Mouse (Mus musculus) R1 (cell line): Measurements from ENCODE around the gene Evi5.

Experiments used
- DNase-seq: peaks from one replicate; pipeline ENCODE4 v3.0.0-alpha.2; 2018; ENCODE audit warnings: low read depth, low spot score

Evi5 gene

DNA sequence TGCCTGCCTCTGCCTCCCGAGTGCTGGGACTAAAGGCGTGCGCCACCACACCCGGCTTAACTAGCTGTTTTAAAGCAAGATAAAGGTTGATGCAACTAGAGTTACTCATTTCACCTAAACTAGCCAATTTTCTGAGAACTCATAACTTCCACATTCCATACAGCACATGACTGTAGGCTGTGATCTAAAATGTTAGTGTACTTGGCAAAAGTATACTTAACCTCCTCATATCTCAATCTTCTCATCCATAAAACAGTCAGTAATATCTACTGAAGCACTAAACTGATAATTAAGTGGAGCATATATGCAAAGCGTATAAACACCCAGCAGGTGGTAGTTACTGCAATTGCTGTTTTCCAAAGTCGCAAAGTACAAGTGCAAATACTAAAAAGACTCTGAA, 1.6 kb downstream of the Evi5 start:
- DNase-seq: no peak

DNA sequence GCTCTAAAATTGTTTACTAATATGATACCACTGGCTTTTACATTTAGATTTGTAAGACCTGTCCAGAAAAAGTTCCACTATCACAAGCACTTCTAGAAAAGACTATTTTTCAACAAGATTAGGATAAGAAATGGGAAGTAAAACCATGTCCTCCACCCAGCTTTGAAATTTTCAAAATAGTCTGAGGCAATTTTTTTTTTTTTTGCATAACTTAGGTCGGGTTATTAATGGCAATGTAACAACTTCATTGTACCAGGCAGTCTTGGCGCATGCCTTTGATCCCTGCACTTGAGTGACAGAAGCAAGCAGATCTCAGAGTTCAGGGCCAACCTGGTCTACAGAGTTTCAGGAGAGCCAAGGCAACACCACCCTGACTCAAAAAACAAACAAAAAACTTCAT, 5.2 kb downstream of the Evi5 start:
- DNase-seq: no peak

DNA sequence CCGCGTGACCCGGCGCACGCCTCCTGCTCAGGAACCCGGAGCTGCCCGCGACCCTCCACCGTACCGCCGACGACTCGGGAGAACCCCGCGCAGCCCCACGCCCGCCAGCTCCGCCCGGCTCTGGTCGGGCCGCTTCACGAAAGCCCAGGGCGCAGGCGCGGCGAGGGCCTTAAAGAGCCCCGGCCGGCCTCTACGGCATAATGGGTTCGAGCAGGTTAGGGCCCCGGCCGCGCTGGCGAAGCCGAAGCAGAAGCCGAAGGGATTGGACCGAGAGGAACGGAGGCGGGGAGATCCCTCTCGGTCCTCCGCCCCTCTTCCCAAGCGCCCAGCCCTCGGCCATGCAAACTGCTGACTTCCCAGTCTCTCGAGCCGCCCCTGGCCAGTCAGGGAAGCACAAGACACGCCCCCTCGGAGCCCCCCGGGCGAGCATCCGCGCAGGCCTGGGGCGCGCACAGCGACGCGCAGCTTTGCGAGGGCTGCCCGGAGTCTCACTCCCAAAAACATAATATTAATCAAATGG, 5.9 kb downstream of the Evi5 start:
- peak; percentile 98 for DNase-seq

DNA sequence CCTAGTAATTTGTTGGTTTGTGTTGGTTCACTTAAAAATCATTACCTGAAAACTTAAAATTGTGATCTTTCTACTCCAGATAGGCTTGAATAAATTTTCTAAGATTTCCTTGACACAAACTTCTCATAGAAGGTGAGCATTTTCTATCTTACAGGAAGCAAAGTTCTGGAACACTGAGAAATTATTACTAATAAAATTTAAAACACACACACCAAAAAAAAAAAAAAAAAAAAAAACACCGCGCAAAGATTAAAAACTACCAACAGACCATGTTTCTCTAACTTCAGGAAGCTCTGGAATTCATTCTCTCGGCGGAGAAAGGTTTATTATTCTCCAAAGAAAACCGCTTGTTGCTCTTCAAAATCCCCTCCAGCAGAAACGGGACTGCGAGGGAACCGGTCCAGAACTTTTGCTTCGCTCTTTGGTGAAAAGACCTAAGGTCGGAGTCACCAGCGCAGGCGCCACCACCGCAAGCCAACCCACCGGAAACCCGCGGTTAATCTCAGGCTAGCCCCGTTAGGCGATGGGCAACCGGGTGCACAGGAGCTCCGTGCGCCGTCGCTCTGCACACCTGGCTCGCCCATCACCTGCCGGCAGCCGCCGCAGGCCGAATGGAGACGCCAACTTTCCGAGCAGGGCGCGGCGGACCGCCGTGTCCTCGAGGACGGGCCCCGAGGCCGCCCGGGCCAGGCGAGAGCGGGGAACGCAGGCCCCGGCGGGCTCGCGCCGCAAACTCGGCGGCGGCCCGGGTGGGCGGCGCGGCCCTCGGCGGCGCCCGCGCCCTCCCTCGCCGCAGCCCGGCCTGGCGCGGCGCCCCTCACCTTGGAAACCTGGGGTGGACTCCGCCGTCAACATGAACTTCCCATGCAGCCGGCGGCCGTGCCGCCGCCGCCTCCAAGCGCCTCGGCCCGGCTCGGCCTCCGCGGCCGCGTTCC, 6.7 kb downstream of the Evi5 start:
- DNase-seq: peak; percentile 66

DNA sequence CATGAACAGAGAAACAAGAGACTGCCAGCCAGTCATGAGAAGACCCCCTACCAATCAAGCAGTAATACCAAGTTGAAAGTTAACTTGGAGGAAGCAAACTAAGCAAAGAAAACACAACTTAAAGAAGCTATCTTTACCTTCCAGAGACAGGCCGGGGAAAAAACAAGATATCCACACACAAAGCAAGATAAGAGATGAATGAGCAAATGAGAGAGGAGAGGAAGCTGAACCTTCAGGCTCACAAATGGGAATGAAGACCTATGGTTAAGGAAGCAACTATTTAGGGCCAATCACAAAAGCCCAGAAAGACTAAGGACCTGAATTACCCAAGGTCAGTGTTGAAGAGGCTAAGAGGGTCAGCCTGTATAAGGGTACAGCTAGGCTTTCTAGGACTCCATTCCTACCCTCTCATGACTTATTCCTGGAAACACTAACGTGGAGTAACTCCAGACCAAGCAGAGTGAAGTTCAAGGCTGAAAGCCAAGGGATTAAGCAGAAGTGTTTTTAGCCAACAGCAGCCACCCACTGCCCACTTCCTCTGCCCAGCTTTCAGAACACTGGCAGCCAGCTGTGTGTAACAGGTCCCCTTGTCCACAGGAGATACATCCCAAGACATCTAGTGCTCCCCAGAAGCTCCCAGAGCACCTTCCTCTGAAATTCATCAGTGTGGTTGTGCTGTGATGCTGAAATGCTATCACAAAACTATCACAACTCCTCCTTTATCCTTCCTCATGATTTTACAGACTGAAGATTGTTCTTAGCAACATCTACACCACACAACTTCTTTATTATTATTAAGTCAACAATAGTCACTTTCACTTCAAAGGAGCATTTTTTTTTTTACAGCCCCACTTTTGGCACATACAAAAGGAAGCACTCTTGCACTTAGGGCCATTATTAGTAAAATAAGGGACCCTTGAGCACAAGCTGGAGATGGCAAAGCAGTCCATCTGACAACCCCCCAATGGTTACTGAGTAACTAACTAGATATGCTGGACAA, 8.5 kb downstream of the Evi5 start:
- DNase-seq: no peak

DNA sequence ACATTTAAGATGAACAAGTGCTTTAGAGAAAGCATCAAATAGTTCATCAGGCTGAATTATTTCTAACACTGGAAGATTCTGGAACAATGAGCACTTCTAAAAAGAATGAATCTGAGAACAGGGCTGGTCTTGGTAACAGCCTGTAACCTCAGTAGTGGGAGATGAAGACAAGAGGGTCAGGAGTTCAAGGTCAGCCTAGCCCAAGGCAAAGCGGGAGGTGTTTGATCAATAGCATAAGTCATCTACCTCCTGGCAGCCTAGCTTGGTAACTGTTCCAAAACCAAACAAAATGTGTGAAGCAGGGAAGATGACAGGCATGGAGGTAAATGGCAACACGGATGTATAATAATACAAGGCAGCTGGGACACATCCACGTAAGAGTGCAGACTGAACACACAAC, 10.9 kb downstream of the Evi5 start:
- peak; percentile 81 for DNase-seq

DNA sequence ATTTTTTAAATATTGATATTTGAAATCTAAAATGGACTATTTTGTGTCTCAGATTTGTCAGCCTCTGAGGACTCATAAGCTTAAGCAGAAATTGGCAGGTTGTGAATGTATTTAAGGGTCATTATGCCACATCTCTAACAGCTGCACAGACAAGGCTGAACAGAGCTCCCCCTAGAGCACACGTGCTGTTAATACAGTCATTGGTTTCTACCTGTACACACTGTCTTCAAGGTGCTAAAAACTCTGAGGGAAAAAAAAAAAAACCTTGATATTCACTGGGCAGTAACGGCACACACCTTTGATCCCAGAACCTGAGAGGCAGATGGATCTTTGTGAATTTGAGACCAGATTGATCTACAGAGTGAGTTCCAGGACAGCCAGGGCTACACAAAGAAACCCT, 15.9 kb downstream of the Evi5 start:
- DNase-seq: peak; percentile 68

DNA sequence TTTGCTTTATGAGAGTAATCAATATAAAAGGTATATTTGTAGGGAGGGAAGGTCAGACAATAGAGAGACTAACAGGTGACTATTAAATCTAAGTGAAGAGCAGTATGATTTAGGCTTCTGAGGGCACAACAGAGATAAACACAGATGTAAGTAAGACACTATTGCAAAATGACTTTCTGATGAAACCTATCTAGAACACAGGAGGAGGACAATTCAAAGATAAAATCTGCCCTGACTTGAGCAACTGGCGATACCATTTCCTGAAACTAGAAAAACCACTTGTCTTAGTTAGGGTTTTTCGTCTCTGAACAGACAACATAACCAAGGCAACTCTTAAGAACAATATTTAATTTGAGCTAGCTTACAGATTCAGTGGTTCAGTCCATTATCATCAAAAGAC, 19.4 kb downstream of the Evi5 start:
- DNase-seq: no peak

DNA sequence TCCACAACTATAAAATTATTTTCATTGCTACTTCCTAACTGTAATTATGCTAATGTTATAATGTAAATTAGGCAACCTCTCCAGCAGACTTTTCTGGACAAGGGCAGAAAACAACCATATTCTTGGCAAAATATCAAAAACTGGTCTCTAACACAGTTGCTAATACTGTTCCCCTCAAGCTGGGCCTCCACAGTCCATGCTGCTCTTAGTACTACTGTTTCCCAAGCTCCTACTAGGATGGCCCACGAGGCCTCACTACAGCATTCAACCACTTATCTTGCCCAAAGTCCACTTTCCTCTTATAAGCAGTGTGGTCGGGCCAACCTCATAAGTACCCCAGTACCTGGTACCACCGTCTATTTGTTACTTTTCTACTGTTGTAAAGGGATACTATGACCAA, 20.4 kb downstream of the Evi5 start:
- DNase-seq: no peak

DNA sequence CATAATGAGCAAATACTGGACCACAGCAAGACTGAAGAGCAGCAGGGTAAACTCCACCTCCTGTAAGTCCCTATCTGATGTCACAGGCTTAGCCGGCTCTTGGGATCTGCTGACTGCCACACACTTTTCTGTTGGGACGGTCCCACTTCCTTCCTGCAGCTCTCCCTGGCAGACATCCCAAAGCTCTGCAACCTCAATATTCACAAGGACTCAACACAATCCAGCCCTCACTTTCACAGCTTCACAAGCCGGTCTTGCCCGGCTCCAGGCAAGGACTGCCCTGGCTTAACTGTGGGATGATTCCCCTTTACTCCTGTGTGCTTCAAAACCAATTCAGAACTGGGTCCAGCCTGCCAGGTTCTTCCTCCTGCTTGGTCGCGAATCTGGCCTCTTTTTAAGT, 21.1 kb downstream of the Evi5 start:
- DNase-seq: peak; percentile 40

DNA sequence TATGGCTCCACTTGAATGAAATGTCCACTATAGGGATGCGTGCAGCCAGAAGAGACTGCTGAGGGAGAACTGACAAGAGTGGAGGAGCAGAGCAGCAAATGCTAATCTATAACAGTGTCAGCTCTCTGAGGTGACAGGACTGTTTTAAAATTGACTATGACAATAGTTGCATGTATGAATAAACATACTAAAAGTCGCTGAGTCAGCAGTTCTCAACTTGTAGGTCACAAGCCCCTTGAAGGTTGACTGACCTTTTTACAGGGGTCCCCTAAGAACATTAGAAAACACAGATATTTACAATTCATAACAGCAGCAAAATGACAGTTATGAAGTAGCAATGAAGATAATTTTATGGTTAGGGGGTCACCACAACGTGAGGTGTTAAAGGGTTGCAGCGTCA, 25.9 kb downstream of the Evi5 start:
- no peak for DNase-seq

DNA sequence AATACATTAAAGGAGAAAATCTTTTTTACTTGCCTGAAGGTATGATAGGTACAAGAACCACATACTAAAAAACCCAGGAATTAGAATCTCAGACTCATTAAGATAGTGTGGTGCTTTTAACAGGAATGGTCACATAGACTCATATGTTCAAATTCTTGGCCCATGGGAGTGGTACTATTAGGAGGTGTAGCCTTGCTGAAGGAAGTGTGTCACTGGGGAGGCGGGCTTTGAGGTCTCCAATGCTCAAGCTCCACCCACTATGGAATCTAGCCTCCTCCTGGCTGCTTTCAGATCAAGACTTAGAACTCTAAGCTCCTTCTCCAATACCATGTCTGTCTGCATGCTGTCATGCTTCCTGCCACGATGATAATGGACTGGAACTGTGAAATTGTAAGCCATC, 27.1 kb downstream of the Evi5 start:
- DNase-seq: peak; percentile 65

DNA sequence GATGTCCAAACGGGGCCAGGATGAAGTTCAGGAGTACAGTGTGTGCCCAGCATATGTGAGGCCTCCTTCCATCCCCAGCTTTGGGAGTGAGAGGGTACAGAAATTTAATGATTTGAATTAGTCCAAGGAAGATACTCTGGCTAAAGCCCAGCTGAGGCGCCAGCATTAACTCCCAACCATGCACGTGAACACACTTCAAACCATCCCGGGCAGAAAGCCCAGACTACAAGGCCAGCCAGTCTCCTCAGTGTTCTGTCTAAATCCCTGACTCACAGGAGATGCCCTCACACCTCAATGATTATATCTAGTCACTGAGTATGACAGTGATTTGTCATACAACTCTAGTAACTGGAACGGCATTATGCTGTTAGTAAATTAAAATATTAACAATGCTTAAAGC, 27.6 kb downstream of the Evi5 start:
- DNase-seq: no peak

DNA sequence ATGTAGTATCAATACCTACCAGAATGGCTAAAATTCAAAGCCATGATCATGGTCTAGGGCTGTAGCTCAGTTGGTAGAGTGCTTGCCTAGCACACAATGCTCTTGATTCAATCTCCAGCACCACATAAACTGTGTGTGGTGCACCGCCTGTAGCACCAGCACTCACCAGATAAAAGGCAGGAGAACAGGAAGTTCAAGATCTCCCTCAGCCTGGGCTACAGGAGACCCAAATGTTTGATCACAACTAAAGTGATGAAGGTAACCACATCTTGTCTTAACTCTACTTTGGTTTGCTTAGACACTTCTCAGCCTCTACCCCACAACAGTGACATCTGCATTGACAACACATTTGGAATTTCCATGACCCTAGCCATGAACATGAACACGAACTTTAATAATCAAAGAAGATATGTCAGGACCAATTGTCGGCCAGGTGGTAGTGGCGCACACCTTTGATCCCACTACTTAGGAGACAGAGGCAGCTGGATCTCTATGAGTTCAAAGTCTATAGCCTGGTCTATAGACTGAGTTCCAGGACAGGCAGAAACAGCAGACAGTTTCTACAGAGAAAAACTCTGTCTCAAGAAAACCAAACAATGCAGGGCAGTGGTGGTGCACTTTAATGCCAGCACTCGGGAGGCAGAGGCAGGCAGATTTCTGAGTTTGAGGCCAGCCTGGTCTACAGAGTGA, 34.2 kb downstream of the Evi5 start:
- DNase-seq: no peak

DNA sequence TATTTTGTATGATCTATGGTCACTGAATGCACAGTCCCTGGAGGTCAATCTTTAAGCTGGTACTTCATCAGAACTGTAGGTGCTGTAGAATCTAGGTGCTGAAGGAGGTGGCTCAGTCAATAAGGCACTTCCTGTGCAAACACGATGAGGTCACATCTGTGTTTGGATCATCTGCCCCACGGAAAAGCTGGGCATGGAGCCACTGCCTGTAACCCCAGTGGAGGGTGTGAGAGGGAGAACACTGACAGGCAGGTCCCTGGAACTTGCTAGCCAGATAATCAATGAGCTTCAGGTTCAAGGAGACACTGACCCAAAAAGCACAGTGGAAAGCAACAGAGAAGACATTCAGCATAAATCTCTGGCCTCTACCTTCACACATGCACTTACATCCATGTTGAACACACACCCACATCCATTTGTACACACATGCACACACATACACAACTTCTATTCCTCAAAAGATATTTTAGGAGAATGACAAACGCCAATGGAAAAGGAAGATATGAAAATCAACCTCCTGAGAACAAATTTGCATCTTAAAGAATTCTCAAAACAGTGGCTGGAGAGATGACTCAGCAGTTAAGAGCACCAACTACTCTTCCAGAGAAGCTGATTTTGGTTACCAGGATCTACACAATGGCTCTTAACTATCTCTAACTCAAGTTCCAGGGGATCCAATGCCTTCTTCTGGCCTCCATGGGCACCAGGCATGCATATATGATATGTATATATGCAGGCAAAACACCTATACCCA, 35.8 kb downstream of the Evi5 start:
- DNase-seq: peak; percentile 44

DNA sequence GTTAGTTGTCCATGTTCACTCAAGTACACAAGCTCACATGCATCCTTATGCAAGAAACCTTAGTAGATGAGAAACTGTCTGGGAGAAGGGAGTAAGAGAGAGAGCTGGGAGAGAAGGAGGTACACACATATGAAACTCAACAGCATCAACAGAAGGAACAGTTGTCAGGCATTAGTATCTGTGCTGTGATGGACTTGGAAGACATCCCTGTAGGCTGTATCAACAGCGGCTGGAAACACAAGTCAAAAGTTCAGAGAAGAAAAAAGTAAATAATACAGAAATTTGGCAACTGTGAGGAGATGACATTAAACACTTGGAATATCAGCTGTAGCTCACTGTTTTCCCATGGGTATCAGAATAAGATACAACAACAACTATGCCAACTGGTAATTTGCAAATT, 40.6 kb downstream of the Evi5 start:
- DNase-seq: no peak

DNA sequence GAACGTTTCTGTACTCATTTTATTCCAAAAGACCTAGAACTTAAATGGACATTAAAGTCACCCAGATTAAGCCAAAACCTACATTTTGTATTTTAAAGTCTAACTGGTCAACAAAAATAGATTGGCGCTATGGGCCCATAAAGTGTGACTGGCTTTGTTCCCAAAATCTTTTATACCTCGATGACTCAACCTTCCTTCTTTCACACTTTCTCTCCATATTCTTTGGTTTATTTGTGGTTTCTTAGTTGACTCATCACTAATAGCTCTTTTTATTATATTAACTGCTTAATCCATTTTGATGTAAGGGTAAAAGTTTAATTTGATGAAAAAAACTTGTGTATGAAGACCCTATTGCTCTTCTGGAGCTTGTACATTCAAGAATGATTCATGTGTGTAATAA, 43.6 kb downstream of the Evi5 start:
- DNase-seq: no peak

DNA sequence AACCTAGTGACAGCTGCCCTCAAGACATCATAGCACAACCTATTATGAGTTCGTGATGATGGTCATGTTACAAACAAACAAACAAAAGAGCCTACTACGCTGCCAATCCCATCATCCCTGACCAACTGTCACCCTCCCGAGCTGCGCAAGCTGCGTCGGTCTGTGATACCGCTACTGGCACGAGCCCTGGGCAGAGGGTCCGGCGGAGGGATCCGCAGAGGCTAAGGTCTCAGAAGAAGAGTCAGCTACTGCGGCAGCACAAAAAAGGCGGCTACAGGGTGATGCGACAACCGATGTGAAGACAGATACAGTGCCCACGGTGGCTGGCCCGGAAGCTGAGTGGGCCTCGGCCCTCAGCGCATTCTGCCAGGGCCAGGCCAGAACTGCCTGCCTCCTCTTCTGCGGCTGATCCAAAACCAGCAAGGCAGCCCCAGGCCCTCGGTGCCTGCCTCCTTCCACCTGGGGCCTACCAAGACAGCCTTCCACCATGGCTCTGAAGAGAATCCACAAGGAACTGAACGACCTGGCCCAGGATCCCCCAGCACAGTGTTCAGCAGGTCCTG, 44.8 kb downstream of the Evi5 start, which contains the start of gene Ube2d2b:
Ube2d2b (plus strand) TSS at position 102 of the 563 bp plus-strand sequence.
- DNase-seq: peak; percentile 70

DNA sequence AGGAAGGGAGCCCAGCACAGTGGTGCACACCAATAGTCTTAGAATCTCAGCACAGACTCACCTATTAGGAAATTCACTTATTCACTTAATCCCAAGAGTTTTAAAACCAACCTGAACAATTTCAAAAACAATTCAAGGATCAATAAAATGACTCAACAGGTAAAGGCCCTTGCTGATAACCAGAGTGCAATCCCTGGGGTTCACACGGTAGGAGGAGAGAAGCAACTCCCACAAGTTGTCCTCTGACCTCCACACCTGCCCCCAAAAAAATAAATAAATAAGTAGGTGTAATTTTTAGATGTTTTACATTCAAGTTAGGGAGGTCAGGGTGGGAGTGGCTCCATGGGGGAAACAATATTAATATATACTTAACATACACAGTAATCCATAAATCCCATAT, 52.4 kb downstream of the Evi5 start:
- DNase-seq: no peak

DNA sequence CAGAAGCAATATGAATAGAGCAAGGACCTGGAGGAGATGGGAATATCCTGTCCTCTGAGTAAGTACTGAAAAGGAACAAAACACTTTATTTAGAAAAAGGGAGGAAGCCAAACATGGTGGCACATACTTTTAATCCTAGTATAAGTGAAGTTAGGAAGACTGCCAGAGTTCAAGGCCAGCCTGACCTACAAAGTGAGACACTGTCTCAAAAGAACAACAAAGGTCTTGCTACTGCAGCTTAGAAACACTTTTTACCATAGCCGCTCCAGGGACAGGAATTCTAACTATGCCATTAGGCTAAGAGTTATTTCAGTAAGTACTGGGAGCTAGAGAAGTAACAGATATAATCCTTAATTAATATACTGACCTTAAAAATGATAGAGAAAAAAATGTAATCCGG, 60.3 kb downstream of the Evi5 start:
- DNase-seq: peak; percentile 76
